Mouse (Mus musculus): ENCODE measurements around the gene Tbxa2r.

The Tbxa2r gene

GRCm38 (mm10) chr10:81328386-81328785 lies at the start of gene Tbxa2r:
Gene Tbxa2r (plus strand): TSS chr10:81328731.
- no peak for DNase-seq (ENCODE audit: low spot score in 2 of 2)

DNA sequence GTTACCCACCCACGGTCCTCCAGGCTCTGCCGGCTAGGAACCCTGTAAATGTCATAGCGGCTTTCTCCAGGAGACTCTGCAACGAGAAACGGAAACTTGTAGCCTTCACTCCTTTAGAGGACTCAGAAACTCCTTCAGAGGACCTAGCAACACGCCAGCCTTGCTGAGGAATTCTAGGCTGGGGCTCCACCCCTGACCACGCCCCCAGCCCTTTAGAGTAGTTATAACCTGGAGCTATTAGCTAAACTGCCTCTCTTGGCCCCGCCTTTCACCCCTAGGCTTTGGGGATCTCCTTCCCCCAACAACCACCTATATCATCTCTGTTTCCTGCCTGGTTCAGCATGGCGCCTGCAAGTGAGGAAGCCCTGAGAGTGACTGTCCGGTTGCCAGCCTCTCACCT lies 49.0 kb upstream of the Tbxa2r start:
- DNase-seq (ENCODE audit: low spot score in 2 of 2): no peak

DNA sequence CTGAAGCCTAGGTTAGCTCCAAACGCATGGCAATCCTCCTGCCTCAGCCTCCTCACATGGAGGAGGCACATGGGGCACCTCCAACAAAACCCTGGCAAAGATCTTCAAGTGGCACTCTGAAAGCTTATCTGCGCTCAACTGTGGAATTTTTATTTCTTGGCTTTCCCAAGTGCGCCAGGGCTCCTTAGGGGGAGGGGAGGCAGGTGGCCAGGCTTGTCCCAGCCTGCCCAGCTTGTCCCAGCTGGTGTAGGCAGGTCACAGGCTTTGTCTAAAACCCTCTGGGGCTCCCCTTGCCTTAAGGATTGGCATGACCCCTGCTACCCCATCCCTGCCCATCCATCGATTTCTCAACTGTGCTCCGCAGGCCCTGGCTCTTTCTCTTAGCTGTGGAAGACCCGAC lies 44.3 kb upstream of the Tbxa2r start:
- DNase-seq (ENCODE audit: low spot score in 2 of 2): no peak

DNA sequence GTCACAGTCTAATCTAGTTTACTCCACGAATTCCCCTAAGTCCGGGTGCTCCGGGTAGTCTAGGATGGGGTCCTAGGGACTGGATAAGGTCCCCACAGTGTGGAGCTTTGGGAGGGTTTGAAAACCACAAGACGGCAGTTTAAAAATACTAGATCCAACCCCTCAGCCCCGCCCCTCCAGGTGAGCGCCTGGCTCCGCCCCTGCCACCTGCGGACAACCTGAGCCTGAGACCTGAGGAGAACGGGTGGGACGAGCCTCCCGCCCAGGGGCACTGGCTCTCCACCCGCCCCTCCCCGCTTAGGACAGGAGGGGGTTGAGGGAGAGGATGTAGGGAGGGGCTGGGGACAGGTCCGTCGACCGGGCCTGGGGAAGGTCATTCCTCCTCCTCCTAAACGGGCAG lies 43.8 kb upstream of the Tbxa2r start:
- no peak for DNase-seq (ENCODE audit: low spot score in 2 of 2)

- DNase-seq (ENCODE audit: low spot score in 2 of 2): peak; percentile 91 to 93
Measured at GRCm38 (mm10) chr10:81285694-81286450, 42.7 kb upstream of the Tbxa2r start.

DNA sequence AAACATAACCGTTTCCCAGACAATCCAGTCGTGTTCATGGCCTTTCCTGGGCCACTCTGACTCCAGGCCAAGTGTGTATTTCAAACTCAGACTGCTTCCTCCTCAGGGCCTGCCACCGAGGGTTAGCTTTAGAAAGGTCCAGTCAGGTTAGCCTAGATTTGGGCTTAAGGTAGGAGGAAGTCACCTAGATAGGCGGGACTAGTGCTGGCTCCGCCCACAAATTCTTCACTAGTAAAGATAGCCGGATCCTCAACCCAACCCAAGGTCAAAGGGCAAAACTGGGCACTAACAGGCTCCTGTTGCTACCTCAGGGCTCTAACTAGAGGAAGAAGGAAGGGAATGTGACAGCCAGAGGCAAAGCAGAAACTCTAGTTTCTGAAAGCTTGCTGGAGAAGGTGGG lies 41.9 kb upstream of the Tbxa2r start:
- no peak for DNase-seq (ENCODE audit: low spot score in 2 of 2)

- DNase-seq (ENCODE audit: low spot score in 2 of 2): no peak
Measured at GRCm38 (mm10) chr10:81287513-81288157, 40.9 kb upstream of the Tbxa2r start.

GRCm38 (mm10) chr10:81288601-81289000 lies 39.9 kb upstream of the Tbxa2r start:
- no peak for DNase-seq (ENCODE audit: low spot score in 2 of 2)

DNA sequence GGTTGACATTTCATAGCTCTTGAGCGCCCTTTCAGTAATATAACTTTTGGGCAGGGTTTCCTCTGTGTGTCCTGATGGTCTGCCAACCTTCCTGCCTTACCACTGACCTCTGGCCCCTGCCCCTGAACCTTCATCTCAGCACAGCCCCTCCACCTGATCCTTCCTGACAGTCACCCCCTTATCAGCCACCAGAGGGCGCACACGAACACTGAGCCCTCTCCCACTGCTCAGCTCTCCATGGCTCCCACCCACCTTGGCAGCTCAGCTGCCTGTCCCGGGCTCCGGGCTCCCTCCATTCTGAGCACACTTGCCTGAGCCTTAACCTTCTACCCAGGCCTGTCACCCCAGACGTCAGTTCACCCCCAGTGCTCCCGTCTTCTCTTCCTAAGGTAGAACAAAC lies 39.3 kb upstream of the Tbxa2r start:
- DNase-seq (ENCODE audit: low spot score in 2 of 2): peak; percentile 78 to 82

DNA sequence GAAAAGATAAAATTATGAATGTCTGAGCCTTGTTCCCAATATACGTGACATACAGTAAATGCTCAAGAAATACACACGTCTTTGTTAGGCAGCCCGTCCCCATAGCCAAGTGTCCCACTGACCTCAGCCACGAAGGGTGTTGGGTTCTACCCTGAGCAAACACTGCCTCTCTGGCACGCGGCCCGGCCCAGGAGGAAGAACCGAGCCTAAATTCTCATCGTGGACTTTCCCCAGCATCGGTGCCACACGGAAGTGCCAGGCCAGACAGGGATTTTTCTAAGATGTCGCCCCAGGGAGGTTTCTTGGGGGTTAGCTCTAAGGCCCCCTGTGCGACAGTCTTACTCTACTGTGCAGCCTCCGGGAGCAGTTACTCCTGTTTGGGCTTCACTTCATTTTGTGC lies 38.7 kb upstream of the Tbxa2r start:
- DNase-seq (ENCODE audit: low spot score in 2 of 2): peak in 1 of 2 experiments; percentile 39

DNA sequence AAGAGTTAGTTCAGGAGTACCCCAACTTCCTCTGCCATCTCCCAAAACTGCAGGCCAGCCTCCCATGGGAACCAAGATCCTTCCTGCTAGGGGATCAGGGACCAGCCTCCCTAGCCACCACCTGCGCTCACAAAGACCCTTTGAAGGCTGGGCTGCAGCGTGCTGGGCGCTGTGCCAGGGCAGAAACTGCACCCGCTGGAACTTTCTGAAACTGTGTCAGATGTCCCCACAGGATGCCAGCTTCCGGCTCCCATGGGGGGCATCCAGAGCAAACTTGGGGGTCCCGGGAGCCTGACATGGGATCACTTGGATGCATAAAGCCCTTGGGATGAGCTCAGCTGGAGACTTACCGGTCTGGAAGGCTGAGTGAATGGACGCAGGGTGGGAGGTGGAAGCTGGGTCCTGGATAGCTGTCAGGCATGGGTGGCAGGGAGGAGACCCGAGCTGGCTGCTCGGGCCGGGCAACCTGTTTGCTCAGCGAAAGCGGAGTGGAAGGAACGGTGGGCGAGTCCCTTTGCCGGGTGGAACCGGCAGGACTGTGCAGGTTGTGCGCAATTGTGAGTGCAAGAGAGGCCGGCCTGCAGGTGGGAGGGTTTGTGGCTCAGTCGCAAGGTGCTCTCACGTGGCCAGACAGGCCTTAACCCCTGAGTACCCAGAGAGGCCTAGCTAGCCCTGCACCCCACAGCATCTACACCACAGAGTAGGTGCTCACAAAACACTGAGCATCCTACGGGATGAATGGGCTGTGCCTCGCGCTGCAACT lies 37.7 kb upstream of the Tbxa2r start:
- DNase-seq (ENCODE audit: low spot score in 2 of 2): peak in 1 of 2 experiments; percentile 52

DNA sequence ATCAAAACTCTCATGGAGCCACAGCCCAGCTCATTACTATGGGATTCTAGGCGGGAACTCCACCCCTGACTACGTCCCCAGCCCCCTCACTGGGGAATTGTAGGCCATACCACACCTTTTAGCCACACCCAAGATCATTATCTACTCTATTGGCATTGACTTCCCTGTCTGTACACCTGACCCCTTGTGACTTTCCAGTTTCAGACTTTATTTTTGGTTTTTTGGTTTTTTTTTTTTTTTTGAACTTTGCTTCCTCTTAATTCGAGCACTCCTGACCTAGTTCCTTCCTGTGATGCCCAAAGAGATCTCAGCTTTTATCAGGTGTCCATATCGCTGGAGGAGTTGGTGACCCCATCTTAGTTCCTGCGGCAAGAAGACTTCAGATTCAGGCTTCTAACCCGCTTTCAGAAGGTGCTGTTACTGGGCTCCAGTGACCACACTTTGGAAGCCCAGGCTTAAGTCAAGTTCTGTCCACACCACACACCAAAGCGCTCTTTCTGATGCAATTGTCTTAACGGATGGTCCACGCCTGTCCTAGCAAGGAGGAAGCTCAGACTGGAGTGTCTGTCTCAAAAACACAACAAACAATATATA lies 36.9 kb upstream of the Tbxa2r start, which contains the start of gene Tjp3:
Gene Tjp3 (minus strand): TSS at position 71 of the 594 bp plus-strand sequence.
- peak in 1 of 2 experiments; percentile 34 for DNase-seq (ENCODE audit: low spot score in 2 of 2)

DNA sequence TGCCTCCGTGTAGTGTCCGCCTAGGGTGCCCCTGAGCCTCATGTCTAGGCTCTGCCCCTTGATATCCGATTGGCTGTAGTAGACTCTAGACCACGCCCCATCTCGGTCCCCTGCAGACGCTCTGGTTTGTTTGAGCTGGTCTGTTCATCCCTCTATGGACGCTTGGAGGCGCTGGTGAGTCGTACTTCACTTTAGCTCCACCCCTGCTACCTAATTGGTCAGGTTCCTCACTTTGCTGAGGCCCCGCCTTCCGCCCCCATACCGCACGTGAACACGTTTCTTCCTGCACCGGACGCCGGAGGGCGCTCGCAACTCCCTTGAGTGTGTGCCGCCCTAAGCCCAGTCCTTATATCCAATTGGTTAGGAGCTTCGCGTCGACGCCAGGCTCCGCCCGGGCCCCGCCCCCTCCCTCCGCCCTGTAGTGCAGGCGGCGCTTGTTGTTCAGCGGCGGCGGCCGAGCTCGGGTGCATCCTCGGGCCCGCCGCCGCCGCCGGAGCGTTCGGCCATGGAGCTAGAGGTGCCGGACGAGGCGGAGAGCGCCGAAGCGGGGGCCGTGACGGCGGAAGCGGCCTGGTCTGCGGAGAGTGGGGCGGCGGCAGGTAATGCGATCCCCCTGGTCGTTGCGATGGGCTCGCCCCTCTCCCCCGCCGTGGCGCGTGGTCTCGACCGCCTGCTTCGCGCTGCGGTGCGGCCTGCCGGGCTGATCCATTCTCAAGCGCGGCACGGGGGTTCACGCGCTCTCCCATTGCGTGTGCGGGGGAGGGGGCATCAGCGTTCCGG lies 35.8 kb upstream of the Tbxa2r start, which contains the start of gene Pip5k1c:
Gene Pip5k1c (plus strand): TSS at position 410 of the 780 bp plus-strand sequence.
- peak; percentile 99 to 100 for DNase-seq (ENCODE audit: low spot score in 2 of 2)

DNA sequence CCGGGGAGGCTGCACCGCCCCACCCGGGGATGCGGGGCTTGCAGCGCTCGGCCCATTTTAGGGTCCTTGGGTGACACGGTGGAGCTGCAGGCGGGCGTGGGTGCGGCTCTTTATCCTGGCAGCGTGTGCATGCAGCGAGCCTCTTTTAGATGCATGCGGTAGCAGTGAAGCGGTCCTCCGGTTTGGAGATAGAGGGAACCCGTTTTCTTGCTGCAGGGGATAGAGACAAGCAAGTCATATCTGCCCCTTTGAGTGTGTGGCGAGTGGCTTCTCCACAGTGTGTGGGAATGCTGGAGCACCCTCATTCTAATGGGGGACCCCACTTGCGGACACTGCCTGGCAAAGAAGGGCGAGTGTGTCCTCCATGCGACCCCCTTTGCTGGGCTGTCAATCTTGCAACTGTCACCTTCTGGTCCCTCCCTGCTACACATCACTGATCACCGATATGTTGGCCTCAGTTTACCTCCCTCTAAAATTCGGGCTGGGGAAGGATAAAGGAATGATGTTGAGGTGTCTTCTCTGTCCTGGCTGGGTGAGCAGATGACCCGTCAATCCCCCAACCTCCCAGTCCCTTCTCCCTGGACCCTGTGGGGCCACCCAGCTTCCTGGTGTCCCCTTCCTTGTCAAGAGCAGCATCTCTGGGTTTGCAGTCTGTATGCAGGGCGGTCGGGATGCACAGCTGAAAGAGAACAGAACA lies 35.0 kb upstream of the Tbxa2r start:
- DNase-seq (ENCODE audit: low spot score in 2 of 2): no peak

DNA sequence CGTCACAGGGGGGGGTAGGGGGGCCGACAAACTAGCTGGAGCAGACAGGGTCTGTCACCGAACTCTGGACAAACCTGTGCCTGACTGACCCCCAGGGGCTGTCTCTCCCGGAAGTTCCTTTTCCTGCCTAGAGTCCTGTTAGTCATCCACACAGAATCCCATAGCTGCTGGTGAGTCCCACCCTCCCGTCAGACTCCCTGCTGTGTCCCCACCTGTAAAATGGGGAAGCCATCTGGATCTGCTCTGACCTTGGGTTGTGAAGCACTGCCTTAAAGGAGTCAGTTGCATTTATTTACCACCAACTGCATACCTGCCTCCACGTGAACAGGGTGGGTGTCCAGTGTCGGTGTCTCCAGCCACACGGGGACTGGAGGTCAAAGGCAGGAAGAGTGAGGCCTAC lies 34.1 kb upstream of the Tbxa2r start:
- peak in 1 of 2 experiments; percentile 34 for DNase-seq (ENCODE audit: low spot score in 2 of 2)

DNA sequence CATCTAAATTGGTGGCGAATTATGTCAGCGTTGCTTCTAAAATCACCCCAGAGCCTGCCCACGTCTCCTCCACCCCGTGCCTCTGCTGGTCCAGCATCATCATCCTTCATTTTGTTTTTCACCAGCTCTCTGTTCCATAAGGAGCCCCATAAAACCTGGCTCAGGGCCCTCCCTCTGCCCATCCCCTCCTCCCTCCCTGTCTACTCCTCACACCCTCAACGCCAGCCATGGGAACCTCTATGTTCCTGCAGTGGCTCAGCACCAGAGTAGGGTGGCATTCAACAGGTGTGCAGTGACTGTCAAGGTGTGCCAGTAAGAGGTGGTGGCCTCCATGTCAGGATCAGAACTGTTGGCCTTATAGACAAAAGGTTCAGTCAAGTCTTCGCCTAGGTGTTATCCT lies 33.3 kb upstream of the Tbxa2r start:
- peak in 1 of 2 experiments; percentile 67 for DNase-seq (ENCODE audit: low spot score in 2 of 2)

DNA sequence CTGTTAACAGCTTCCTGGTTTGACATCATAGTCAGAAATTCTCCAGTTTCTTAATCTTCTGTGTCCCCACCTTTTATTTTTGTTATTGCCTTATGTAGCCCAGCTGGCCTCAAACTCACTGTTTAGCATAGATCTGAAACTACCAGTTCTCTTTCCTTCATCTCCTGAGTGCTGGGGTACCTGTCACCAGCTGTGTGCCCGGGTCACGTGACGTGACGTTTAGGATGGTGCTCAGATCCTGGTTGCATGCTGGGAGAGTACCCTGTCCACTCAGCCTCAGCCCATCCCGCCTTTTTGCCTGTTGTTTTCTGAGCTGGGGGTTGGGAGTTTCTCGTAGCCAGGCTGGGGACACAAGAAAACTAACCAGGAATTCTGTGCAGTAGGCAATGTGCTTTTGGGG lies 31.3 kb upstream of the Tbxa2r start:
- DNase-seq (ENCODE audit: low spot score in 2 of 2): no peak

- DNase-seq (ENCODE audit: low spot score in 2 of 2): peak in 1 of 2 experiments; percentile 33
Measured at GRCm38 (mm10) chr10:81297845-81298244, 30.7 kb upstream of the Tbxa2r start.

- peak in 1 of 2 experiments; percentile 45 for DNase-seq (ENCODE audit: low spot score in 2 of 2)
Measured at GRCm38 (mm10) chr10:81298369-81299100, 30.0 kb upstream of the Tbxa2r start.
